Mouse (Mus musculus) fat pad, adult 2 months (tissue): ENCODE measurements around the gene Plch1.

ENCODE experiments used
- DNase-seq: peaks from one replicate; pipeline ENCODE4 v3.0.0-alpha.2; 2011; ENCODE audit warnings: low read depth, low spot score; ENCODE audit errors: extremely low read depth

Gene Plch1

DNA sequence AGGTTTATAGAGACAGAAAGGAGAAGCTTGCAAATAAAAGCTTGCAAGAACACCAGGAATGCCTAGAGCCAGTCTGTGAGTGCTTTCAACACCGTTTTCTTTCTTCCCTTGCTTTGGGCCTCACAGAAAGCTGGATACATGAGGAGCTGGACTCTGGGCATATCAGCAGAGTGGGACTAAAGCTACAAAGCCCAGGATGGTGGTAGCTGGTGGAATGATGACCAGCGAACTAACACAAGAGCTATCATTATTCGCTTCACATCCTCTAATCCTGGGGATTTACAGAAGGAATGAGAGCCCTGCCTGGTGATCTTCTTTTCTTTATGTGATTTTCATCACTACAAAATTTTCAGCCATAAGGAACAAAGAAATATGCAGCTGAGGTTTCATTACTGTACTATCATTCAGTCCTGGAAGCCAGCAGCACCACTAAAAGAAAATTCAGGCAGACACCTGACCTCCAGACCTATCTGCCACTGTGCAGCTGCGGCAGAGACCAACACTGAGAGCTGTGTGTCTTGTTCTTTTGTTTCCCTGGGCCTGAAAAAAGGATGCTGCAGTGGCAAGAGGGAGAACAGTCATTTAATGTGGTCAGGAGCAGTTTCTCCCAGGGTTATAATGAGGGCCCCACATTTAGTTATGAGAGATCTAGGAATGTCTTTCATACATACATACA is 172.5 kb downstream of the Plch1 start:
- no peak for DNase-seq

DNA sequence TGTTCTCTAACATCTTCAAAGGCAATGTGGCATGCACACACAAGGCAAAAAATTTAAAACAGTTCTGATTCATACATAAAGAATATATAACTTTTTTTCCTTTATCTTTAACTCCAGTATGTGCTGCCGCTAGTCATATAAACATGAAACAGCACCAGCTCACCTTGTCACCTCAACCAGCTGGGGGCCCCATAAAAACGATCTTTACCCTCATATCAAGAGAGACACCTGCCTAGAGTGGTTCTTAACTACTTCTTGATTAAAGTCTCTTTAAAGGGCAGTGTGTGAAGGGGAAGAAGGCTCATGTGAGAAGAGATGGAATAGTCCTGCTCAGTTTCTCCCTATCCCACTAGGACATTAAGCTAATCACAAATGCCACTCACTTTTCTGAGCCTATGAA is 205.6 kb downstream of the Plch1 start:
- DNase-seq, result no peak

DNA sequence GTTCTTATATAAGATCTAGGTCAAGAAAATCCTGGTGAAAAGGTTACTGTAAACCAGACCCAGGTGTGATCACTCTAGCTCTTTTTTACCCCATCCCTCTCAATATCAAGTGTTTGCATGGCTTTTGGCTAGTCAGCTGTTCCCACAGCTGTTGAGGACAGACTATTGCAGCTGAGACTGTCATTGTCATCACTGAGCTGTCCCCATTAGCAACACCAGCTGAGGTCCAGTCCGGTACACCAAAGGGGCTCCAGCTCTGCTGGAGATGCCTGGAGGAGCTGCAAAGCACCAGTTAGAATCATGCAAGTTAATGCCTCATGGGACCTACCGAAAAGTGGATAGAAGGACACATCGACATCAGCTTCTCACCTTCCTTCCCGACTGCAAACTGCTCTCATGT is 206.5 kb downstream of the Plch1 start:
- no peak for DNase-seq

DNA sequence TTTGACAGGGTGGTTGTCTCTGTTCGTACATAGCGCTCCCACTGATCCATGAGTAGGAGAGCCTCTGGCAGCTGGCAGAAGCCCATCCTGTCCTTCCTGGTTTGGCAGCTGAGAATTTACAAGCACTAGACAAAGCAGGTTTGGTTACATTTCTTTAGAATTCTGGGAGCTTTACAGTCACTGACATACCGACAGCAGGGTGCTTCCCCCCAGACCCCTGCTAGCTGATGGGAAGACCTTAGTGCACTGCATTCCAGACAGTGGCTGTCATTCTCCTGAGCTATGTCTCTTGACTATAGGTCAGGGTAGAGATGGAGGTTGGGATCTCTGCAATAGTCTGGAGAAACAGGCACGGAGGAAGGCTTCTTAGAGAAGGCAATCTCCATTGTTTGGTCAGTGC is 230.5 kb downstream of the Plch1 start:
- no peak for DNase-seq

DNA sequence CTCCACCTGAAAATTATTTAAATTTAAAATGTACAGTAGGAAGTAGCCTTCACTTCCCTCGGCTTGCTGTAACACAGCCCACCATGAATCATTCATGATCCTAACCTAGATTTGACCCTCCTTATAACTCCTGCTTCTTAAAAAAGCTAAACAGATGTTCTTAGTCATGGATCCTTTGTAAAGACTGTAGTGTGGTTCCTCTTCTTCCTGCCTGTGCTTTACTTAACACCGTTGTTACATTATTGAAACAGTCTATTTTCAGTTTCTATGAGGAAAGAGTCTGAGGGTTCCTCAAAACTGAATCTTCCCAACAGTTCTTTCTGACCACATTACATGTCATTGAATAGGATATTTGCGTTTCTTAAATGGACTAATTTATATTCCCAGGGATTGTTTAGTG is 234.0 kb downstream of the Plch1 start:
- no peak for DNase-seq

DNA sequence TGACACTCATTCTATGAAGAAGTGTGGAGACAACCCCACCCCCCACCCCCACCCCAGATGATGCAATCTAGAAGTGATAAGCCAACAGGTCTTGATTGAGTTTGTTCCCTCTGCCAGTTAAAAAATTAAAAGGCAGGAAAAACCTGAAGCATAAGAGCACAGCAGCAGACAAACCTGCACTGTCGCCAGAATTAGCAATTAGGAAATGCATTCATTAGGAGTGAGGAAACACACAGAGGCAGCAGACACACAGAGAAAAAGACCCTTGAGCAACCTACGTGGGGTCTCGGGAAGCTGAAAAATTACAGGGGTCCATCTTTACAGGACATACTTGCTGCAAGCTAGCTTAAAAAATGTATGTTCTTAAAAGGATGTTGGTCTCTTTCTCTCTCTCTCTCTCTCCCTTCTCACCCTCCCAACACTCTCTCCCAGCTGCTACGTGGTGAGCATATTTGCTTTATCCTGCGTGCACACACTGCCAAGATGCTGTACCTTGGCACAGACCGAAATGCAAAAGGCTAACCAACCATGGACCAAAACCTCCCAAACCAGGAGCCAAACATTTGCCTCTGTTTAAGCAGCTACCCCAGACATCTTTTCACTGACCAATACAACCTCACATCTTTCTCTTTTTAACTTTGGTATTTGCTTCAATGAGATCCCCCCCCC is 234.6 kb downstream of the Plch1 start:
- no peak for DNase-seq
